Mouse (Mus musculus) hindbrain, embryonic 11.5 days (tissue): ENCODE data around the gene Hoxa9. TPM values are rescaled to one million over a fixed set of nuclear protein-coding genes. Genes with fewer than 3 reads are reported as not detected.

Experiments
- ATAC-seq: fragments of 200-750 bp; cut with Nextera tagmentation; 2 replicates; pipeline ENCODE4 v1.8.0; 2017; ENCODE audit warnings: mild to moderate bottlenecking, moderate TSS enrichment, moderate library complexity; ENCODE audit not compliant: low FRiP score
- DNase-seq: peaks from one replicate; pipeline ENCODE4 v3.0.0-alpha.2; 2015; ENCODE audit warnings: low spot score
- H3K27ac ChIP-seq: fragments of 300-500 bp; sonication (generic); 2 replicates; pipeline ENCODE4 v1.5.1; 2014; ENCODE audit warnings: mild to moderate bottlenecking, low read depth, low read length
- H3K27me3 ChIP-seq: fragments of 300-500 bp; sonication (generic); 2 replicates; pipeline ENCODE4 v1.6.1; 2014; ENCODE audit warnings: mild to moderate bottlenecking, low read length, moderate library complexity, mixed read lengths; ENCODE audit not compliant: control insufficient read depth, insufficient read depth
- H3K36me3 ChIP-seq: fragments of 300-500 bp; sonication (generic); 2 replicates; pipeline ENCODE4 v1.6.1; 2014; ENCODE audit warnings: mild to moderate bottlenecking, low read length, moderate library complexity, mixed read lengths; ENCODE audit not compliant: control insufficient read depth, insufficient read depth
- H3K4me1 ChIP-seq: fragments of 300-500 bp; sonication (generic); replicated peaks from 2 replicates; pipeline ENCODE4 v1.6.1; 2014; ENCODE audit warnings: low read length, mixed read lengths; ENCODE audit not compliant: control insufficient read depth, insufficient read depth
- H3K4me2 ChIP-seq: fragments of 300-500 bp; sonication (generic); replicated peaks from 2 replicates; pipeline ENCODE4 v1.6.1; 2014; ENCODE audit warnings: mild to moderate bottlenecking, low read depth, low read length
- H3K4me3 ChIP-seq: fragments of 300-500 bp; sonication (generic); 2 replicates; pipeline ENCODE4 v1.5.1; 2014; ENCODE audit warnings: low read depth, low read length
- H3K9ac ChIP-seq: fragments of 300-500 bp; sonication (generic); 2 replicates; pipeline ENCODE4 v1.6.1; 2014; ENCODE audit warnings: low read depth, low read length
- H3K9me3 ChIP-seq: fragments of 300-500 bp; sonication (generic); 2 replicates; pipeline ENCODE4 v1.6.1; 2016; ENCODE audit warnings: low read length; ENCODE audit not compliant: control insufficient read depth
- WGBS: fragments of 180-500 bp; shearing (Covaris S2); extraction: QIAGEN DNeasy Blood & Tissue Kit; methylation state at CpG from one replicate; pipeline ENCODE4 v1.1.7; 2014; 5-methylcytosine and 5-hydroxymethylcytosine counted together
- polyA plus RNA-seq: library from polyadenylated mRNA; unstranded; fragments of >200 nt; fragmentation: Nextera tagmentation; extraction: Ambion mirVana; gene quantifications from 2 replicates; pipeline ENCODE4 v1.2.1, GENCODE M21; 2014

Gene Hoxa9
- polyA plus RNA-seq, 1 experiment from 2014 or later = 0.25 TPM

DNA sequence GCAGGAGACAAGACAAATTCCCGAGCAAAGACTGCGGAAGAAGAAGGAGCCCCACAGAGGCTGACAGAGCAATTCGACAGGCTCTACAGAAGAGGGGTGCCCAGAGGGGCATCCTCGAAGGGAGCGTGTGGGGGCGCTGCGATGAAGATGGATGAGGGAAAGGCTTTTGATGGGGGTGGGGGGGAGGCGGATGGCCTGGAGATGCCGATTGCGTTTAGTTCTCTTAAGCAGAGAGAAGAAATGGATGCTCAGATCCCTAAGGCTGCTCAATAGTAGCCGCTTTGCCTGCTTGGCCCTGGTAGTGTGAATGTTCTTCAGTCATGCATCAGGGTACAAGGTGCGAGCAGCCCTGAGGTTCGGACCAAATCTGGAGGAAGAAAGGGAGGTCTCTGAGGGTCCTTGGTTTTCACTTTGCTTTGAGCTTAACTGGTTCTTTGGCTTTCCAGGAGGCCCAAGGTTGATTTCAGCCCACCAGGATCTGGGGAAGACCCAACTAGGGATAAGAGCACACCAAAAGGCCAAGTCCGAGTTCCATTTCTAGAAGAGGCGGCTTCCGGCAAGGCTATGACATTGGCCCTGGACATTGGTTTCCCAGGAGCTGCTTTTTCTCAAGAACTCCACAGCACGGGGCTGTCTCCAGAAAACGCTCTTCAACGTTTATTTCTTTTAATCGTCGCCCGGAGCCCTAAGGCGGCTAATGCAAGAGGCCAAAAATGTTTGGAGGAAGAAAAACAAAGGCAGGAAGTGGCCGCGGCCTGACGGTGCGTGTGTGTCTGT is 17.9 kb upstream of the Hoxa9 start:
- H3K27me3 ChIP-seq = peaks cover 94% of the 10 kb centered on the region
- ATAC-seq (no peak), DNase-seq (no peak)
- no peak overlapping the region for H3K27ac ChIP-seq
- no peak overlapping the region for H3K9ac ChIP-seq
- 1% methylated on average over 27 of the region's 27 CpGs for WGBS
- H3K4me1 ChIP-seq = peaks cover 4% of the 10 kb centered on the region; the same call in 1 of the 2 replicates
- H3K4me3 ChIP-seq = no peak overlapping the region
- H3K4me2 ChIP-seq = no peak overlapping the region
- H3K36me3 ChIP-seq = no peaks in the 10 kb centered on the region
- no peaks in the 10 kb centered on the region for H3K9me3 ChIP-seq

DNA sequence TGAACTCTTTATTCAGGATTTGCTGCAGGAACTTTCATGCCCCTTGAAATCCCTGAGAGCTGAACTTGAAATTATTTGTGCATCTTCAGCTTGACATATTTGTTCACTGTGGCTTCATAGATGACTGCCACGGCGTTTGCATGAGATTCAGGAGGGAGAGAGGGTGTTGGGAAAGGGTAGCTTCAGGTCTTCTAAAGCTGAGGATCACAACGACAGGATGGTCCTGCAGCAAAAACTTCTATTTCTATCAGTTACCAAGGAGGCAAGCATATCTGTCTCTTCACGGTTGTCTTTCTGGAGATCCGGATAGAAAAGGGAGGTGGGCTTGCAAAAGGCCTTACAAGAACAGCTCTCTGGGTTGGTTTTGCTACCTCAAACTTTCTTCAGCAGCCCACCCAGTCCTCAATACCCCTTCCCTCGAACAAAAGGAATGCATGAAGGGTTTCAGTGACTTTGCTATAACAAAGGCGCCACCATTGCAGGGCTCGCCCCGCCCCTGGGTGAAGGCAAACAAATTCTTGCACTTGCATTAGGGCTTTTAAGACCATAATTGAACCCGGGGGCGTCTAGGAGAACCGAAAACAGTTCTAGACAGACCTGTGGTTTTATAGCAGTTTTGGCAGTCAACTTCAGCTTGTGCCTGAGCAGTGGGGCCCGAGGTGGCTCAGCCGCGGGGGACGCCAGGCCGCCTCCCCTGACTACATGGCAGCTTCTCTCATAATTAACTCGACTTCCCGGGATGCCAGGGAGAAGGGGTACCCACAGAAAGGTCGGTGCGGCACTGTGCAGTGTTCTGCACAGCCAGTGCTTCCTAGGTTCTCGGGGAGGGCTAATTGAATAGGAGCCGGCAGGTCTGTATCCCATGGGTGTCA is 17.1 kb upstream of the Hoxa9 start:
- Histone ChIP-seq H3K4me2 (no peak overlapping the region), H3K27me3 (peaks cover 95% of the 10 kb centered on the region), H3K36me3 (no peaks in the 10 kb centered on the region), H3K4me1 (peaks cover 2% of the 10 kb centered on the region; the same call in 1 of the 2 replicates), H3K4me3 (no peak overlapping the region), H3K27ac (no peak overlapping the region), H3K9ac (no peak overlapping the region), H3K9me3 (no peaks in the 10 kb centered on the region)
- ATAC-seq (no peak), DNase-seq (peak; percentile 60)
- 2% methylated on average over 23 of the region's 23 CpGs for WGBS

DNA sequence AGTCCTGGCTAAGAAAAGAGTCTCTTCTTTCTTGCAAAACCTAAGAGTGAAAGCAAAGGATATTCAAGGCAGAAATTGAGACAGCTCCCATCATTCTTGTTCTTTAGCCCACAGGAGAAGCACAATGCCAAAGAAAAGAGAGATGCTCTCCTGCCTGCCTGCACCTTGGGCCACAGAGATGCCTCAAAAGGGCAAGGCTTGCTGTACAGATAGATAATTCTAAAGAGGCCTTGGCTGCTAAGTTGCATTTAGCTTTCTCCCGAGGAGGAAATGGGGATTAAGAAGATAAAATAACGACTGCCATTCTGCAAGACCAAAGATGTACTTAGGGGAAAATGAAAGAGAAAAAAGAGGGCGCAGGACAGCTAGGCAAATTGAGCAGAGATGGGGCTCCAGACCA is 16.0 kb upstream of the Hoxa9 start:
- DNase-seq = peak; percentile 61
- Histone ChIP-seq H3K27me3 (peaks cover 95% of the 10 kb centered on the region), H3K4me3 (no peak overlapping the region), H3K9ac (no peak overlapping the region), H3K4me2 (no peak overlapping the region), H3K27ac (no peak overlapping the region), H3K9me3 (no peaks in the 10 kb centered on the region), H3K4me1 (peaks cover 2% of the 10 kb centered on the region; the same call in 1 of the 2 replicates), H3K36me3 (no peaks in the 10 kb centered on the region)
- 7% methylated on average over 3 of the region's 3 CpGs for WGBS
- ATAC-seq = no peak

DNA sequence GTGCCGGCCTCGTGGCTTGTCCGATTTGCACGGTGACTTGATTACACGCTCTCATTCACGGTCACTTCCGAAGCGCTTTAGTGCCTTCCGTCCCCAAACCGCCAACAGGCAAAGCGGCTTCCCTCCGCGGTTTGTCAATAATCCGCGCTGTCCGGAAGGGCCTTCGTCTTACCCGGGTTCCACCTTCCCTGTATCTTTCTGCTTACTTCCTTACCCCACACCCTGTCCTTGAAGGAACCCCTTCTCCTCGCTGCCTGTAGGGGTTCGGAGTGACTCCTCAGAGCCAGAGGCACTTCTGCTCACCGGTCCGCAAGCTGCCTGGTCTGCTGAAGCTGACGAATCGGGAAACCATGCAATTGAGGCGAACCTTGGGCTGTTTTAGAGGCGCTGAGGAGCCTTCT is 15.5 kb upstream of the Hoxa9 start:
- Histone ChIP-seq H3K4me1 (peaks cover 2% of the 10 kb centered on the region; the same call in 1 of the 2 replicates), H3K9ac (no peak overlapping the region), H3K4me2 (no peak overlapping the region), H3K27me3 (peaks cover 95% of the 10 kb centered on the region), H3K9me3 (no peaks in the 10 kb centered on the region), H3K4me3 (no peak overlapping the region), H3K36me3 (no peaks in the 10 kb centered on the region), H3K27ac (no peak overlapping the region)
- DNase-seq (peak; percentile 67), ATAC-seq (no peak)
- WGBS = under 1% methylated on average over 26 of the region's 26 CpGs

DNA sequence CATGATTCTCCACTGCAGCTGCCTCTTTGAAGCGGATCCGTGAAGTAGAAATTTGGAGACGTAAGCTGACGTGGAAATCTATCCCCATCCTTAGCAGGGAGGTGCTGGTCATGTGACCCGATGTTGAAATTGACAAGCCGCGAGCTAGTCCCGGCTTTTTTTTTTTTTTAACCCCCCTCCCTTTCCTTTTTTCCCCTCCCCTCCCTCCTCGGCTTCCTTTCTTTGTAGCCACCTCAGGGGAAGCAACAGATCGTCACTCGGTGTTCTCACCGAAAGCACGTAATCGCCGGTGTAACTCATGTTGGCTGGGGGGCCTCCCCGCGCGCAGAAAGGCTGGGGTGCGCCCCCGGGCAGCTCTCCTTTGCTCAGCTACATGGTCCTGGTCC is 14.9 kb upstream of the Hoxa9 start, which contains the start of gene Hoxa11:
TSS of gene Hoxa11 (minus strand) at position 54 of the 386 bp plus-strand sequence.
- no peak within 1 kb of the TSS for H3K4me2 ChIP-seq

DNA sequence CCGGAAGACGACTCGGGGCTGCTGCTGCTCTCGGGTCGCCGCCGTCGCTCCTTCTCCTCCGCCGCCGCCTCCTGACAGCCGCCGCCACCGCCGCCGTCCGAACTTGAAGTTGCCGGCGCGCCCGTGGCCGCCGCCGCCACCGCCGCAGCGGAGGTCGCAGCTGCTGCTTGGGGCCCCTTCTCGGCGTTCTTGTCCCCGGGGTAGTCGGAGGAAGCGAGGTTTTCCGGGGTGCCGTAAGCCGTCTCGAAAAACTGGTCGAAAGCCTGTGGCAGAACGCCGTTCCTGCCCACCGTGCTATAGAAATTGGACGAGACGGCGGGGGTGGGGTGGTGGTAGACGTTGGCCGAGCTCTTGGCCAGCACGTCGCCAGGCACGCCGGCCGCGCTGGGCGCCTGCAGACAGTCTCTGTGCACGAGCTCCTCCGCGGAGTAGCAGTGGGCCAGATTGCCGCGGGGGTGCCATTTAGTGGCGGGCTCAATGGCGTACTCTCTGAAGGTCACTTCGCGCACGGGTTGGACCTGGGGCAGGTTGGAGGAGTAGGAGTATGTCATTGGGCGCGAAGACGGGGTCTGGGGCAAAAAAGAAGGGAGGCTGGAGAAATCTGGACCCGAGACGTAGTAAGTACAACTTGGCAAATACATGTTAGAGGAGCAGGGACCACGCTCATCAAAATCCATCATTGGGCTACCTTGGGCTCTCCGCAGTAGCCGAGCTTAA is 14.3 kb upstream of the Hoxa9 start:
- DNase-seq = peak; percentile 67
- no peak for ATAC-seq
- no peak overlapping the region for H3K9ac ChIP-seq
- WGBS = under 1% methylated on average over 69 of the region's 71 CpGs
- peaks cover 2% of the 10 kb centered on the region; the same call in 1 of the 2 replicates for H3K4me1 ChIP-seq
- no peak overlapping the region for H3K27ac ChIP-seq
- H3K4me2 ChIP-seq = no peak overlapping the region
- H3K36me3 ChIP-seq = no peaks in the 10 kb centered on the region
- no peak overlapping the region for H3K4me3 ChIP-seq
- H3K27me3 ChIP-seq = peaks cover 96% of the 10 kb centered on the region
- H3K9me3 ChIP-seq = no peaks in the 10 kb centered on the region

More for the DNA sequence above, 14.9 kb upstream of the Hoxa9 start, which contains the start of gene Hoxa11:
- no peak for DNase-seq
- no peaks in the 10 kb centered on the region for H3K9me3 ChIP-seq
- WGBS = under 1% methylated on average over 20 of the region's 20 CpGs
- no peak for ATAC-seq
- no peak within 1 kb of the TSS for H3K4me3 ChIP-seq
- H3K4me1 ChIP-seq = peaks cover 2% of the 10 kb centered on the region; the same call in 1 of the 2 replicates
- H3K27ac ChIP-seq = no peak within 1 kb of the TSS
- no peaks in the 10 kb centered on the region for H3K36me3 ChIP-seq
- no peak within 1 kb of the TSS for H3K9ac ChIP-seq
- H3K27me3 ChIP-seq = peaks cover 95% of the 10 kb centered on the region

DNA sequence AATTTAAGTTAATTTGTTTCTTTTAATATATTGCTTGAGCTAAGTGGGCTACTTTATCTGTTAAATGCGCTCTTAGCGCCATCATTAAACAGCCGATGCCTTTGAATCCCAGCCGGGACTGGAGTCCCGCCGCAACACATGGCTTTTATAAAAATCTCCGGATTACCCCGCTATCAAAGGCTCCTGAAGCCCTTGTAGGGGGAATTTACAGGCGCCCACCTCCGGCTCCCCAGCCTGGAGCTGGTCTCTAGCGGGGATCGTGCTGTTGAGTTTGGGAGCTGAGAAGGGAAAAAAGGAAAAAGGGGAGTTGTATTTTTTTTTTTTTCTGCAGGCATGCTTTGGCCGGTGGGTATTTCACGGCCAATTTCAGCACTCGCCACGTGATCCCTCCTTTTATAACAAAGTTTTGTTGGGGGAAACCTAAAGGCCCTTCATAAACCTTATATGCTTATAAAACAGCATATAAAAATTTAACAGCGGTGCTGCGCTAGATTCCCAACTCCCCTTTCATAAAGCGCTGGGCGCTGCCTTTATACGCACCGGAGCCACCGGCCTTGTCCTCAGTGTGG is 13.7 kb upstream of the Hoxa9 start:
- H3K4me3 ChIP-seq = no peak overlapping the region
- H3K27ac ChIP-seq = no peak overlapping the region
- no peaks in the 10 kb centered on the region for H3K36me3 ChIP-seq
- no peak for ATAC-seq
- WGBS = 1% methylated on average over 23 of the region's 23 CpGs
- H3K27me3 ChIP-seq = peaks cover 96% of the 10 kb centered on the region
- no peak overlapping the region for H3K4me2 ChIP-seq
- DNase-seq = peak; percentile 59
- H3K9me3 ChIP-seq = no peaks in the 10 kb centered on the region
- peaks cover 2% of the 10 kb centered on the region; the same call in 1 of the 2 replicates for H3K4me1 ChIP-seq
- no peak overlapping the region for H3K9ac ChIP-seq

DNA sequence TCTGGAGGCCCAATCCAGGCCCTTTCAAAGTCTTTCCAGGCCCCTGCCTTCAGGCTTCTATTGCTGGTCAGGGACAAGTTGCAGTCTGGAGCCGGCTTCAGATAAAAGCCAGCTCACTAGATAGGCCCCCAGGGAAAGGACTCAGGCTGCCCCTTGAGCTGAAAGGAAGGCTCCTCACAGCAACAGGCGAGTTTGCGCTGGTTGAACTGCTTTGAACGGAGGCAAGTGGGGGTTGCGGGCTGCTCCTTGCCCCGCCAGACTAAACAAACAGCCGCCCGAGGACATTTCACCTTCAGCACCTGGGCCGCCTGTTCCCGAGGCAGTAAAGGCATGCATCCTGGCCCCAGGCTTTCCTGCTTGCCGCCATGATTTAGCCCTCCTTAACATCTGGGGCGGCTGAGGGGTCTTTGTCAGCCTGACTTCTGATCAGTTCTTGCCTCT is 12.8 kb upstream of the Hoxa9 start:
- DNase-seq = peak; percentile 58
- no peak overlapping the region for H3K4me3 ChIP-seq
- no peak overlapping the region for H3K27ac ChIP-seq

More for the DNA sequence above, 12.8 kb upstream of the Hoxa9 start:
- H3K4me1 ChIP-seq = peaks cover 2% of the 10 kb centered on the region; the same call in 1 of the 2 replicates
- peaks cover 94% of the 10 kb centered on the region for H3K27me3 ChIP-seq
- no peak overlapping the region for H3K9ac ChIP-seq
- no peaks in the 10 kb centered on the region for H3K9me3 ChIP-seq
- H3K4me2 ChIP-seq = no peak overlapping the region
- 2% methylated on average over 12 of the region's 12 CpGs for WGBS
- no peak for ATAC-seq
- no peaks in the 10 kb centered on the region for H3K36me3 ChIP-seq
